Mouse (Mus musculus) frontal cortex, postnatal 14 days (tissue): ENCODE results near the gene Atp13a2.
A peak's percentile ranks its signal among the peaks of the same experiment; 100 is the strongest.

Experiments used
- DNase-seq, 2 experiments: peaks; one replicate each; pipeline ENCODE4 v3.0.0; 2022; ENCODE audit warnings: low spot score in 2 of 2

Gene Atp13a2

DNA sequence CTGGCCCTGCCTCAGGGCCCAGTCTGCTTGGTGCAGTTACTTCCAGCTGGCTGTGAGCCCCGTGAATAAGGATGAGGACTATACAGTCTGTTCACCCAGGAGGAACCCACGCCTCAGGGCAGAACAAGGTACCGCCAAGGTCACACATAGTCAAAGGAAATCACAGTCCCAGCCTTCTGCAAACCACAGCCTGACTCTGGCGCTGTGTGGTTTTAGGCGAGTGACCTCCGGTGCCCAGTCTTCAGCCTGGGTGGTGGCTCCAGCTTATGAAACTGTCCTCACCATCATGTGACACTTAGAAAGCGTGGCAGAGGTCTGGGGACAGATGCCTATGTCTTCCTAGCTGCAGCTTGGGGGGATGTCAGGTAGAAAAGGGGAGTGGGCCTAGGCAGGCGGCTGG is 9.1 kb downstream of the Atp13a2 start:
- no peak for DNase-seq

DNA sequence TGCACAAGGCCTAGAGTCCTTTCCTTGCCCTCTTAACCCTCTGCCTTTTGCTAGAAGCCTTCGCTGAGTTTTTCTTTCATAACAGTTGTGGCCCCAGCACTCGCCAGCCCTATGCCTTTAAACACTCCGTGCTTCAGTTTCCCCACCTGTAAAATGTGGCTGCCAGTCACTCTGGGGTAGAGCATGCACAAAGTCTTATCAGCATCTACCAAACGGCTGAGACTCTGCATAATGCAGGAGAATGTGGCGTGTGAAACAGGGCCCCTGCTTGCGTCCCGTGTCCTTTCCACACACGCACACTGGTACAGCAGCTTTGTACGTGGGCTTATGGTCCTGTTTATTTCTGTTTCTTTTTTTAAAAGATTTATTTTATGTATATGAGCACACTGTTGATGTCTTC is 10.1 kb downstream of the Atp13a2 start:
- DNase-seq: no peak

- DNase-seq: no peak
Observed at GRCm38 (mm10) chr4:141005983-141006382, 19.3 kb downstream of the Atp13a2 start.

GRCm38 (mm10) chr4:141008028-141008427 is 21.4 kb downstream of the Atp13a2 start:
- no peak for DNase-seq

DNA sequence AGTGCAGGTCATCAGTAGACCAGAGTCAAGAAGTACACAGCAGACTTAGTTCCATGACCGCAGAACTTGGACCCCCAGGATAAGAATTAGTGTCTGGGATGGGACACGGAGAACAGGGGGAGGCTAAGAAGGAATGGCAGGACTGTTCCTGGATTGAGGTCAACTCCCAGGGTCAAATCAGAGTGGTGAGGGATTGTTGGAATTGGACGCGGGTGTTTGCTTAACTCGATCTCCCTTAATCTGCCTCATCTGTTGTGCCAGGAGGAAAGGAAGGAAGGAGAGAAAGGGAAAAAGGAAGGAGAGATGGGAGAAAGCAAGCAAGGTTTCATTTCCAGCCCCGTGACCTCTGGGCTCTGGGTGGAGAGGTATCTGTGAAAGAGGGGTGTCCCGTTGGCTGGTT is 23.4 kb downstream of the Atp13a2 start, which contains the start of gene Mfap2:
Mfap2 (plus strand) TSS at position 301 of the 400 bp plus-strand sequence.
- no peak for DNase-seq

GRCm38 (mm10) chr4:141010526-141010925 is 23.9 kb downstream of the Atp13a2 start:
- no peak for DNase-seq

- no peak for DNase-seq
Observed at GRCm38 (mm10) chr4:141010941-141011429, 24.3 kb downstream of the Atp13a2 start.

- DNase-seq: no peak
Observed at GRCm38 (mm10) chr4:141011556-141012328, 25.1 kb downstream of the Atp13a2 start.

DNA sequence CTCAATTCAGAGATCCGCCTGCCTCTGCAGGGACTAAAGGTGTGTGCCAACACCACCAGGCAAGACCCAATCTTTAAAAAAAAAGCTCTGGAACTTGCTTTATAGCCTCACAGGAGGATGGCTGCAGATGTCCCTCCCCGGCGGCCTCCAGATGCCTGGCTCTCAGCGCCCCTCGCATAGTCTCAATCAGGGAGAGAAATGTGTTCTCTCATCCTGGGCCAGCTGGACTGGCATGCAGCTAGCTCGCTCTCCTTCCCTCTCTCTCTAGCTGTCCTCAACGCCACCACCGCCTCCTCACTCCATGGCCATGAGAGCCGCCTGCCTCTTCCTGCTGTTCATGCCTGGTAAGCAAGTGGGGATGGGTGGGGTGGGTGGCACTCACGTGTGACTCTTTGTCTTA is 25.9 kb downstream of the Atp13a2 start:
- no peak for DNase-seq

- no peak for DNase-seq
Observed at GRCm38 (mm10) chr4:141014114-141014513, 27.4 kb downstream of the Atp13a2 start.

GRCm38 (mm10) chr4:141014856-141015255 is 28.2 kb downstream of the Atp13a2 start:
- no peak for DNase-seq

DNA sequence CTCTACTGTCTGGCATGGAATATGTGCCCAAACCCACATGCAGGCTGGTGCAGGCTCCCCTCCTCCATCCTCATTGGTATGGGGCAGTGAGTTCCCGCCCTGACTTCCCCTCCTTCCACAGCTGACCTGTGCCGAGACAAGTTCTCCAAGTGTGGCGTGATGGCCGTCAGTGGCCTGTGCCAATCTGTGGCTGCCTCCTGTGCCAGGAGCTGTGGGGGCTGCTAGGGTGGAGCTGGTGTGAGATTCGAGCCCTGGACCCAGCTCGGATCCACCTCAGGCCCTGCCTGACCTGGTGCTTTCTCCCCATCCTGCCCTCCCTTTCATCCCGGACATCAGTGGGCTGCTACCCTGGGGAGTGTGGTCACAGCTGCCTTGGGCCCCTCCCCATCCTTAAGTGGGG is 28.7 kb downstream of the Atp13a2 start:
- DNase-seq: no peak

DNA sequence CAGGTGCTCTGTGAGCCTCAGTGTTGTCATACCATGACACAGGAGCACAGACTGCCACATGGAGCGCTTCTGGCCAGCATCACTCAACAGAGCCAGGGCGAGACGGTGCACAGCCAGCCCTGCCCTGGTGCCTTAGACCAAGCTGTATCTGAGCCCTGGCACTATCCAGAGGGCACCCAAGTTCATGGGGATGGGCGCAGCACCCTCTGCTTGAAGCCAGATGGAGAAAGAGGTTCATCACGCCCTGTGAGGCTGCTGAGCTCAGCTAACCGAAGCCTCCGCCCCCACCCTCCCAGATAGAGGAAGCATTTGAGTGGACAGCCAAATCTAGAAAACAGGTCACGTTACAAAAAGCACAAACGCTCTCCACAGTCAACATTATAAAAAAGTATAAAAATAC is 29.6 kb downstream of the Atp13a2 start:
- no peak for DNase-seq

GRCm38 (mm10) chr4:141017657-141018436 is 31.2 kb downstream of the Atp13a2 start:
- no peak for DNase-seq

- no peak for DNase-seq
Observed at GRCm38 (mm10) chr4:141020220-141020619, 33.5 kb downstream of the Atp13a2 start.

- DNase-seq: no peak
Observed at GRCm38 (mm10) chr4:141020811-141021613, 34.3 kb downstream of the Atp13a2 start.

- DNase-seq: no peak
Observed at GRCm38 (mm10) chr4:141021614-141021929, 34.9 kb downstream of the Atp13a2 start.

- no peak for DNase-seq
Observed at GRCm38 (mm10) chr4:141024052-141024451, 37.4 kb downstream of the Atp13a2 start.

DNA sequence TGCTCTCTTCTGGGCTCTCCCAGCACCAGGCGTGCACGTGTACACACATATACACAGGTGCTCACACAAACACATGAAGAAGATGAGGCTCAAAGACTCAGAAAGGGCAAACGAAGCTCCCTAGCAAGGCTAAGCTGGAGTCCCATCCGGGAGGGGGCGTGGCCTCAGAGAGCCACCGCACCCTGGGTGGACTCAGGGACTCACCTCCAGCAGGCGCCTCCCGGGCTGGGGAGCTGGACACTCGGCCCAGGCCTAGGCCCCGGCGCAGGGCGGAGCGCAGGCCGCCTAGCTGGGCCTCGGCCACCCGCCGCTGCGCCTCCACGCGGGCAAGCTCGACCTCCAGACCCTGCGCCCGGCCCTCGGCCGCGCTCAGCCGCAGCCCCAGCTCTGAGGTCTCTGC is 38.3 kb downstream of the Atp13a2 start:
- DNase-seq: no peak

- no peak for DNase-seq
Observed at GRCm38 (mm10) chr4:141030541-141031206, 44.0 kb downstream of the Atp13a2 start.

DNA sequence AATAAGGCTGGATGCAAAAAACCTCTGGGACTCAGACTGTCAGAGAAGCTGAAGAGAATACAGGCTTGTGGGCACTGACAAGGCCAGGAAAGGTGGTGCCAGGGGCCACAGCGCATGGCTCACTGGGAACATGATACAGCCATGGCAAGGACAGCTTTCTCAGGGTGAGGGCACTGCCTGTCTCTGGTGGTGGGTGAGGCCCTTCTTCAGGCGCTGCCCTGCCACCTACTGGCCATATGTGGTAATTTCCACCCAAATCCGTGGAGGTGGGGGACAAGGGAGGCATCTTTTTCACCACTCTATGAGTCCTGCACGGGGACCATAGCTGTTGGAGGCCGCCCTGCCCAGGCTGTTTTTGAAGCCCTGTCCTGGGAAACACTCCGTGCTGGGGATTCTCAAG is 45.1 kb downstream of the Atp13a2 start:
- DNase-seq: peak; percentile 68 to 76
